Mouse (Mus musculus): ENCODE results near the gene Gpd1l. TPM values are rescaled to one million over a fixed set of nuclear protein-coding genes. Genes with fewer than 3 reads are reported as not detected.

Gpd1l gene
- total RNA-seq, 2 experiments from 2014 or later = 38.0 to 38.9 TPM

DNA sequence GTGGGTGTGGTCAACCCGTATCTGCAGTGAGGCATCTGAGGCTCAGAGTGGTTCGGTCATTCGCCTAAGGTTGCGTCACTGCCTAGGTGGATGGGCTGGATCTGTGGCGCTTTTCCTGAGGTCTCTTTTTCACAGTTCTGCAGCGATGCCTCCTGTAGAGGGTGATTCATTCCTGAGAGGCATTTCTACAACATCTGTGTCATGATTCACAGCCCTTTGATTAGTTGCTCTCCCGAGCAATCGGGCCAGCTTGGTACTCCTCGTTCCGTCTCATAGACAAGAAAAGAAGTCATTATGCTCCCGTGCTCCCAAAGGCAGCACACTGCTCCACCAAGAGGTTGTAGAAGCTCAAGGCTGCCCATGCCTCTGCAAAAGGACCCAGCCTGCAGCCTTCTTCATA is 78.5 kb downstream of the Gpd1l start:
- peak in 1 of 2 experiments; percentile 6 for DNase-seq
- intact Hi-C loops (cut with DNase I) = no loop called here

GRCm38 (mm10) chr9:114854686-114855085 is 79.1 kb downstream of the Gpd1l start:
- DNase-seq = no peak
- intact Hi-C loops (cut with DNase I) = no loop called here

DNA sequence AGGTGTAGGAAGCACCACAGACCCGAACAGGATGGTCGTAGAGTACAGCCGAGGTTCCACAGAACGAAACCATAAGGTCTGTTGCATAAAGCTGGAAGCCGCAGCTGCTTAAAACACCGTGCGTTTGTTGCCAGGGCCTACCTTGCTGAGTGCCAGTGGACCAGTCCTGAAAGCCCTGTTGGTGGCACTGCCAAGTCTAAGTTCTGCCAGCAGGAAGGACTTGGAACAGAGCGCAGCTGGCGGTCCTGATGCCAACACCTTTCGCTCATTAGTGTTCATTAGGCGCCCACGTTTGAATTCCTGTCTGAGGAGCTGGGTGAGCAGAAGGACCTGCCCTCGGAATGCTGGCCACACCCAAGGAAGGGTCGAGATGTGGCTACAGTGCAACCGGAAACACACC is 80.5 kb downstream of the Gpd1l start:
- intact Hi-C loops (cut with DNase I) = no loop called here
- DNase-seq = peak in 1 of 2 experiments; percentile 19

DNA sequence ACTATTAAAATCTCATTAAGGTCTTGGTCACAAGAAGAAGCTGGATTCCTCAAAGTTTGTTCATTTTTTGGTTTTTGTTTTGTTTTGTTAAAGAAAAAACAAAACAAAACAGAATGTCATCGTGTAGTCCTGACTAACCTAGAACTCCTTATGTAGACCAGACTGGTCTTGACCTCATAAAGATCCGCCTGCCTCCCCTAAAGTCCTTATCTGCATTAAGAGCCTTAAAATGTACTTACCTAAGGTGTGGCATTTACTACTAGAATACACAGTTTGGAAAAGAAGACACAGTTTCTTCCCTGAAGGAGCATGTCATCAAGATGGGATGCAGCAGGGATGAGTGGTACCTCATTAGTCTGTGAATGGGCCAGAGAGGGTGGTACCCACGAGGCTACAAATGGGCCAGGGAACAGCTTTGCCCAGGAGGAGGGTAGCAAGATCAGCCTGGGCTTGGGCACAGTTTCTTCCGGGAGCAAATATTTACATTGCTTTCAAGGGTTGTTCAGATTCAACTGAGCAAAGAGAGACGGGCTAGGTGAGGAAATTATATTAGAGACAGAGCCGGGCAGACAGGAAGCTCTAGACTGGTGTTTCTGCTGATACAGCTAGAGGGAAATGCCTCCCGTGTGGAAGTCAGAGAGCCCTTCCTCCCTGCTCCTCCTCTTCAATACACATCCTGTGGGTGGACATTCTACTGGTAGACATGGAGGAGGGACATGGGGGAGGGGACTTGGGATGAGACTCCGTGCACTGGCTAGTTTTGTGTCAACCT is 82.2 kb downstream of the Gpd1l start:
- DNase-seq = no peak
- intact Hi-C loops (cut with DNase I) = no loop called here

Other genes with a start within 250 kb of the Gpd1l start
- gene Dync1li1, start 245.2 kb downstream of the Gpd1l start, total RNA-seq (2021) = 10 to 100 TPM; 76.2 to 78.2 TPM
- gene Cmtm6, start 202.9 kb downstream of the Gpd1l start, total RNA-seq (2021) = 10 to 100 TPM; 28.4 to 30.4 TPM
- 10 to 100 TPM; 14.9 to 21.4 TPM for gene Cmtm7, start 152.1 kb downstream of the Gpd1l start, total RNA-seq (2021)
- gene Cmtm8, start 89.8 kb downstream of the Gpd1l start, total RNA-seq (2021) = 10 to 100 TPM; 12.8 to 15.0 TPM
- gene Osbpl10, start 44.6 kb upstream of the Gpd1l start, total RNA-seq (2021) = 1 to 10 TPM; 2.9 to 3.2 TPM
- 10 to 100 TPM; 13.5 to 32.5 TPM for gene Rps27rt, start 48.8 kb upstream of the Gpd1l start, total RNA-seq (2021)

All from heart, postnatal 14 days (tissue).